Mouse (Mus musculus) bone marrow macrophage, adult 2 months (primary cell): Measurements from ENCODE around the gene Olfr308.

Experiments
- CTCF ChIP-seq: IDR thresholded peaks from 2 replicates; pipeline ENCODE4 v1.5.1; 2012; ENCODE audit warnings: low read depth, mild to moderate bottlenecking, low read length, moderate library complexity
- POLR2A ChIP-seq: IDR thresholded peaks from 2 replicates; pipeline ENCODE4 v1.6.1; 2012; ENCODE audit warnings: mild to moderate bottlenecking, low read depth, low read length, borderline replicate concordance

DNA sequence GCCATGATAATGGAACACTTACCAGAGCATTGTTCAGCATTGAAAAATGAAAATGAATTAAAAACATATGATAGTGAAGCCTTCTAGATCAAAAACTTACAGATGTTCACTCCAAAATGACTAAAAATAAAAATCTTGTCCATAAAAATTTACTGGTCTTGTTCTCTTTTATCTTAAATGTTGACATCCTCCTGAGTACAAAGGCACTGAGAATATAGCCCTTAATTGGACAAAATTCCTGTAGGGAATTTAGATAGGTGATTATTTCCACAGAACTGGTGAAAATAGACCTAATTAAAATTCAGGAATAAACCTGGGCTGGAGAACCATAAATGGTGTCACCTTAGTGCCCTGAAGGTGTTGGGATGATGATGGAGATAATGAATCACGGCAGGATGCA, 48.4 kb downstream of the Olfr308 start, which contains the start of gene Olfr310:
- no peak for TF ChIP-seq POLR2A
- TF ChIP-seq CTCF: no peak
